Mouse (Mus musculus) heart, adult 2 months (tissue): ENCODE results near the gene F7.

Experiments
- CTCF ChIP-seq: fragments of 200-600 bp; IDR thresholded peaks from 2 replicates; pipeline ENCODE4 v1.8.1; 2022; ENCODE audit warnings: antibody characterized with exemption, mild to moderate bottlenecking, moderate library complexity
- EP300 ChIP-seq: fragments of 200-500 bp; IDR thresholded peaks from 2 replicates; pipeline ENCODE4 v1.6.1; 2011; ENCODE audit warnings: low read depth, low read length, control low read depth; ENCODE audit not compliant: insufficient read depth
- POLR2A ChIP-seq: fragments of 200-500 bp; IDR thresholded peaks from 2 replicates; pipeline ENCODE4 v1.6.1; 2011; ENCODE audit warnings: mild to moderate bottlenecking, low read depth, low read length, control low read depth; ENCODE audit not compliant: insufficient read depth

DNA sequence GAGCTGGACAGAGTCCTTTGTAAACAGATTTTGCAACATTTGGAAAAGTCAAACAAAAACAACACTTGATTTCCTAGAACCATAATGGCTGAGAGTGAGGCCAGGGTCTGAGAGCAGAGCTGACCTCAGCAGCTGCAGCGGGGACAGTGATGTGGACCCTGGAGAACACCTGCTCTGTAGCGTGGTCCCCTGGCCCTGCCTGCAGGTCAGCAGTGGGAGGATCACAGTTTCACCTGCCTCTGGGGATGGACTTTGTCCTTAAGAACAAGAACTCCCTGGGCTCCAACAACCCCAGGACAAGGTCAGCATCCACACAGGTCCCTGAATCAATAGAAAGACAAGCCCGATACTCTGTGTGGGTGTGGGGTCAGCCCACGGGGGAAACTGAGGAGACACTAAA lies 31.5 kb downstream of the F7 start:
- TF ChIP-seq EP300 (no peak), CTCF (no peak), POLR2A (no peak)
